ENCODE assay signal across 9 mouse cellular contexts in the genomic region with DNA sequence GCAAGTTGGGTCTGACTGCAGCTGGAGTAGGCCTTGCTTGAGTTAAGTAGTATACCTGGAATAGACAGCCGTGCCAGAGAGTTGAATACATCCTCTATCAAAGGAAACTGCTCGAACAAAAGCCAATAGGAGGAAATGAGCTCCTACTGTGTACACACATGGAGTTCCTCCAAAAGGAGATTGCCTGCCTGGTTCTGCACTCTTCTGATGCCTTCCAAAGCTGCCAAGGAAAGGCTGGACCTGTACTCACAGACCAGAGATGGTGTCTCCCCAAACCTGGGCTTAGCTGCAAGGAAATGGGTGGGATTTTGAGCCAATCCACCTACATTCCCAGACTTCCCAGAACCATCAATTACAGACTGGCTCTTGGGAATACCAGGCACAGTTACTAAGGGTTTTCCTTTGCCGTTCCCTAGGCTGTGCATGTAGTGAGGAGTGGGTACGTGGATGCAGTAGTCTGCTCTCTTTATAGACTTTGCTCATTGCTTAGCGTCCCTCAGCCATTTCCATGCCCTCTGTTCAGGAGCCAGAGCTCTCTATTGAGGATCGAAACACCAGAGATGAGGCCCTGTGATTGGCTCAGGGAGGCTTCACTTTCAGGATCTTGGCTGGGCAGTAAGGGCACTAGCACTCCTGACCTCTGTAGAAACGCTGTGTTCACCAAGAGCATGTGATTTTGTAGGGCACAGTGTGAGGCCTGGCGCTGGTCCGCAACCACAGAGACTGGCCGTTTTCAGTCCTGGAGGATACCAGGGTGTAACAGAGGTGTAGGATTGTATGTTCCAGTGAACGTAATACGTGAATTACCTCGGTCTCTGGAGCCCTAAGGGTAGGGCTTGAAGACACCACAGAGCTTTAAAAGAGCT. TPM values are rescaled to one million over a fixed set of nuclear protein-coding genes. Genes with fewer than 3 reads are reported as not detected.
DNase-seq lines count a peak whose midpoint lies in the region; ATAC-seq and TF ChIP-seq lines count a peak whose summit lies in the region.
"Had no signal": no experiment of that assay in that cellular context is flagged by ENCODE, and none has a peak within 500 bp of the region (broad histone marks: within the 10 kb centered on the region; RNA-seq: fewer than 3 reads in every experiment).

No protein-coding gene starts in this region.

- H3K27me3 ChIP-seq in CH12.LX (replicated peaks) = no peaks in the 10 kb centered on the region
- H3K27me3 ChIP-seq in kidney, embryonic 15.5 days = no peaks in the 10 kb centered on the region

- TF ChIP-seq POLR2A in CH12.LX (IDR thresholded peaks at IDR 0.05; ENCODE audit: low read depth, low read length) = no peak

- H3K9ac ChIP-seq in CH12.LX (ENCODE audit: insufficient read depth, low read depth) = peak overlapping the region; percentile 49
- H3K9ac ChIP-seq in kidney, embryonic 15.5 days = no peak overlapping the region

- peak overlapping the region; percentile 80 for H3K4me2 ChIP-seq in CH12.LX (ENCODE audit: insufficient read depth, low read depth, poor library complexity, severe bottlenecking)
- peak overlapping the region; percentile 46; the same call in 1 of the 2 replicates for H3K4me2 ChIP-seq in kidney, embryonic 15.5 days

- no peak overlapping the region for H3K4me3 ChIP-seq in CH12.LX (replicated peaks in 1 of 3; ENCODE audit: low read depth in 2 of 3, low read length in 2 of 3, poor library complexity in 1 of 3)
- H3K4me3 ChIP-seq in kidney, embryonic 15.5 days (replicated peaks) = no peak overlapping the region
- H3K4me3 ChIP-seq: erythroblast, embryonic 14.5 days had no signal

- in situ Hi-C loops in CH12.LX (cut with MboI; ENCODE audit: low pct_ligation_motif_present, low pct_unique_long_range_greater_than_20kb, low sequenced_read_pairs) = loop anchor here (25.0 kb wide), 1 partner anchor 1608 kb away; no protein-coding TSS in a partner anchor

- peaks cover 15 to 52% of the 10 kb centered on the region in 2 experiments for H3K4me1 ChIP-seq in CH12.LX (ENCODE audit: control insufficient read depth in 1 of 2, insufficient read depth in 2 of 2)
- peaks cover 78% of the 10 kb centered on the region for H3K4me1 ChIP-seq in kidney, embryonic 15.5 days

- H3K36me3 ChIP-seq in CH12.LX (replicated peaks in 1 of 2; ENCODE audit: control insufficient read depth in 1 of 2, insufficient read depth in 1 of 2, low read length in 1 of 2) = peaks cover 8 to 41% of the 10 kb centered on the region in 2 experiments
- H3K36me3 ChIP-seq in kidney, embryonic 15.5 days = no peaks in the 10 kb centered on the region

- no peak for ATAC-seq in kidney, embryonic 15.5 days (replicated peaks; ENCODE audit: low FRiP score)

- 76% methylated on average over 13 of the region's 13 CpGs for WGBS in kidney, embryonic 15.5 days

- H3K27ac ChIP-seq in CH12.LX (ENCODE audit: insufficient read depth, low read depth) = peak overlapping the region; percentile 87
- H3K27ac ChIP-seq in kidney, embryonic 15.5 days = peak overlapping the region; percentile 93

- no peak for TF ChIP-seq CTCF in CH12.LX (conservative IDR thresholded peaks at IDR 0.05 in 1 of 2, IDR thresholded peaks at IDR 0.05 in 1 of 2; ENCODE audit: low read depth in 2 of 2, low read length in 2 of 2)

- TF ChIP-seq RAD21 in CH12.LX (IDR thresholded peaks at IDR 0.05; ENCODE audit: low read depth, low read length) = no peak

- intact Hi-C loops in heart, postnatal 25 days (cut with DNase I) = loop anchor here (2.0 kb wide), 1 partner anchor 17 kb away; no protein-coding TSS in a partner anchor
- intact Hi-C loops in left cerebral cortex, postnatal 25 days (cut with DNase I) = loop anchor here (2.0 kb wide), 1 partner anchor 17 kb away; no protein-coding TSS in a partner anchor

- peak; percentile 60 to 86 for DNase-seq in heart, adult 18-20 months
- no peak for DNase-seq in heart, postnatal 25 days (ENCODE audit: low spot score)
- no peak for DNase-seq in CH12.LX (ENCODE audit: extremely low read depth)
- DNase-seq in cerebellum, postnatal 25 days = peak; percentile 74 to 75
- DNase-seq in Muller cell, postnatal 12 days (ENCODE audit: inconsistent ontology term) = no peak
- DNase-seq in layer of hippocampus, postnatal 10 days (ENCODE audit: low spot score in 2 of 2) = no peak
- no peak for DNase-seq in left cerebral cortex, postnatal 25 days (ENCODE audit: low spot score in 2 of 2)

- peaks cover 48% of the 10 kb centered on the region for H3K79me2 ChIP-seq in CH12.LX (replicated peaks; ENCODE audit: control insufficient read depth, extremely low read depth, insufficient read depth, poor library complexity, severe bottlenecking)

- TF ChIP-seq EP300 in CH12.LX (IDR thresholded peaks at IDR 0.05; ENCODE audit: low read length) = no peak

- H3K9me3 ChIP-seq in CH12.LX (replicated peaks; ENCODE audit: low read length) = no peaks in the 10 kb centered on the region
- no peaks in the 10 kb centered on the region for H3K9me3 ChIP-seq in kidney, embryonic 15.5 days (replicated peaks)

- dilution Hi-C loops in CH12.LX (cut with MboI; ENCODE audit: extremely low pct_ligation_motif_present, extremely low pct_unique_long_range_greater_than_20kb, low sequenced_read_pairs) = no loop called here

TF ChIP-seq in CH12.LX, 34 proteins besides CTCF, POLR2A, EP300 and RAD21:
- TF ChIP-seq PAX5 (IDR thresholded peaks at IDR 0.05; ENCODE audit: low read length) (no peak), ZKSCAN1 (IDR thresholded peaks at IDR 0.05; ENCODE audit: borderline replicate concordance, low read depth, low read length) (no peak), ZMIZ1 (IDR thresholded peaks at IDR 0.05; ENCODE audit: low read depth, low read length) (no peak), NRF1 (IDR thresholded peaks at IDR 0.05; ENCODE audit: low read depth, low read length) (no peak)
TF ChIP-seq in CH12.LX: peak in this region for 0.

RNA-seq across cellular contexts. Expression of gene Mbnl2, which starts 20.1 kb away (rescaled TPM):
- total RNA-seq in heart, adult 18-20 months (2021) = 100 to 1,000 TPM; 218 to 240 TPM
- 100 to 1,000 TPM; 234 to 252 TPM for total RNA-seq in heart, postnatal 25 days (2021)
- total RNA-seq in CH12.LX (2012; rRNA removed) (19.6 and 23.9 TPM in 2 replicates), CH12.LX (2014; rRNA removed) (23.7 and 23.8 TPM in 2 replicates)
- 21.8 and 28.9 TPM in 2 replicates for polyA plus RNA-seq in CH12.LX (2012; ENCODE audit: insufficient read length, low read depth)
- polyA plus RNA-seq in kidney, embryonic 15.5 days (2015; fragmentation: Nextera tagmentation; extraction: Ambion mirVana) = 91.4 and 91.7 TPM in 2 replicates
- 100 to 1,000 TPM; 126 to 132 TPM for total RNA-seq in layer of hippocampus, postnatal 10 days (2021)
- total RNA-seq in left cerebral cortex, postnatal 25 days (2021) = 100 to 1,000 TPM; 244 to 245 TPM

Comparison
In these comparisons a context has a peak if more than half of its experiments do, and no peak if none do; other contexts are left out.
1. DNase-seq: peak in heart, adult 18-20 months (2 of 2) and cerebellum, postnatal 25 days (2 of 2); none in heart, postnatal 25 days (single experiment), CH12.LX (single experiment), Muller cell, postnatal 12 days (single experiment), layer of hippocampus, postnatal 10 days (0 of 2) and left cerebral cortex, postnatal 25 days (0 of 2).
2. RNA of gene Mbnl2, which starts 20.1 kb away (total RNA-seq): 234 to 252 TPM in heart, postnatal 25 days, 244 to 245 TPM in left cerebral cortex, postnatal 25 days, 218 to 240 TPM in heart, adult 18-20 months and 126 to 132 TPM in layer of hippocampus, postnatal 10 days; 19.6 to 23.9 TPM in CH12.LX; every median in the first group is over 4 times any median in the second.